Mouse (Mus musculus): ENCODE results near the gene Mrgprh.

Gene Mrgprh

DNA sequence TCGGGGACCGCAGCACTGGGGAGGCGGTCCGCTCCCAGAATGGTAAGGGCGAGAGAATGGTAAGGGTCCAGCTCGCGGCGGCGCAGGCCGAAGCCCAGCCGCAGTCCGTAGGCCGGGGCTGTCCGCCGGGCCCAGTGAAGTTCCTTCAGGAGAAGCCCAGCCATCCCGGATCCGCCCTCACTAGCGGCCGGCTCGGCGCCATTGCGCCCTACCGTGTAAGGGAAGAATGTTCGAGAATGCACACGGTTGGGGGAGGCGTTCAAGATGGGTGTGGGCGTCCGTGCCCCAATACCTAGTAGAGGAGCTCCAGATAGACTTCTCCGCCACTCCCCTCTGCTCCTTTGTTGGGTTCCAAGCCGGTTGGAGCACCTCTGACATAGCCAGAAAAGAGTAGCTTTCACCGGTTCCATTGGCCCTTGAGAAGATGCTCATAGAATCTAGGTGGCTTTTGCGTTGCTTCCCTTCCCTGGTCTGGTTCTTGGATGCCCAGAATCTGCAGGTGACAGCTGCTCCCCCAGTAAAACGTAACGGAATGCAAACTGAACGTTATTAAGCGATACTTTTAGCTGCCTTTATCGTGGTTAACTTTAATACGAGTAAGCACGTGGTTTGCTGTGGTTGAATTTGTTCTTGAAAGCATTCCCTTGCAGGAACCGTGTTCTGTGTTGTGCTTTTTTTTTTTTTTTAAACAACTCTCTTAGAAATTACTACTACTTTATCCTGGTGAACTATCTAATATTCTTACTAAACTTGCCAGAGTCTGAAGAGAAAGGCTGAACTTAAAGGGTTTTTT lies 41.0 kb downstream of the Mrgprh start:
- DNase-seq (ENCODE audit: low spot score in 2 of 2) = peak in 1 of 2 experiments; percentile 53

DNA sequence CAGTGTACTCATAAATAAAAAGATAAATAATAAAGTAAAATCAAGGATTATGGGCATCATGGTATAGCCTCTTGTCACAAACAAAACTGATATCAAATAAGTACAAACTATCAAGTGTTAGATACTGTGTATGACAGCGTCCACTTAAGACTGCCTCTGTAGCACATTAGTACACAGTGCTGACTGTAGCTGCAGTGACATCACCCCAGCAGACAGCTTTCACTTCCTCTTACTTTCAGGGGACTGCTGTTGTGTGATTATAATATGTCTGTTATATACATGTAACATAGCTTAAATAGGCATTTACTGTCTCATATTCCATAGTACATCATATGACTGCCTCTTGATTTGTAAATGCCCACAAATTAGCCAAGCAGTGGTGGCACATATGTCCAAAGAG lies 45.2 kb downstream of the Mrgprh start:
- DNase-seq (ENCODE audit: low spot score in 2 of 2) = no peak

DNA sequence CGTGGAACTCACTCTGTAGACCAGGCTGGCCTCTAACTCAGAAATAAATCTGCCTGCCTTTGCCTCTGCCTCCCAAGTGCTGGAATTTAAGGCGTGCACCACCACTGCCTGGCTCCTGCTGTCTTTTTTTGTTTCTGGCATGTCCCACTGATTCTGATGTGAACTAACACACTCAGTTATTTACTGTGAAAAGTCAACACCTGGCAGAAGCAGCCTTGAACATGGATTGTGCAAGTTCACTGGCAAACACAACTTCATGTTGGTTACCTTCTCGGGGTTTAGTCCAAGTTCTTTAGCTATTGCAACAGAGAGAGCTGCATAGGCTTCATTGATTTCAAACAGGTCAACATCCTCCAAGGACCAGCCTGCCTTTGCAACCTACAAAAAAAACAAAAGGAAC lies 49.2 kb downstream of the Mrgprh start:
- no peak for DNase-seq (ENCODE audit: low spot score in 2 of 2)

DNA sequence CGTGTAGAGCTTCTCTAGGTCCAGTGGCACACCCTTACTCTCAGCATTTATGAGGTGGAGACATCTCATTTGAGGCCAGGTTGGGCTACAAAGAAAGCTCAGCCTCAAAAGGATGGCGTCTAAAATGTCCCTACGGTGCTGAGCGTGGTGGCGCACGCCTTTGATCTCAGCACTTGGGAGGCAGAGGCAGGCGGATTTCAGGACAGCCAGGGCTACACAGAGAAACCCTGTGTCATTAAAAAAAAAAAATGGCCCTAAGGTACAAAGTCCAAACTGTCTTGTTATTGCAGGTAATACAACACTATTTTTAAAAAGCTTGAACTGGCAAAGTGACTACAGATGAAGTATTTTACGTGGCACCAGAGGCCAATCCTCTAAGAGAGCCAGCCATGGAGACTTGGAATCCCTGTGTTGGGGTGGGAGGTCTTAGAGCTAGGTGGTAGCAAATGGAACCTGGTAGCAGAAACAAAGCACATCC lies 49.9 kb downstream of the Mrgprh start:
- DNase-seq (ENCODE audit: low spot score in 2 of 2) = no peak

Data from frontal cortex, postnatal 25 days (tissue).